Mouse (Mus musculus) stomach, embryonic 16.5 days (tissue): ENCODE measurements around the gene Dmbx1. TPM values are rescaled to one million over a fixed set of nuclear protein-coding genes. Genes with fewer than 3 reads are reported as not detected.

Source experiments
- ATAC-seq: fragments of 200-750 bp; cut with Nextera tagmentation; 2 replicates; pipeline ENCODE4 v1.8.0; 2017; ENCODE audit warnings: moderate number of reproducible peaks, moderate TSS enrichment; ENCODE audit not compliant: insufficient read depth, low FRiP score
- H3K27ac ChIP-seq: fragments of 300-500 bp; sonication (generic); 2 replicates; pipeline ENCODE4 v1.5.1; 2014; ENCODE audit warnings: low read length
- H3K27me3 ChIP-seq: fragments of 300-500 bp; sonication (generic); 2 replicates; pipeline ENCODE4 v1.6.1; 2014; ENCODE audit warnings: low read length, control low read depth, mixed read lengths; ENCODE audit not compliant: control insufficient read depth, insufficient read depth
- H3K36me3 ChIP-seq: fragments of 300-500 bp; sonication (generic); 2 replicates; pipeline ENCODE4 v1.6.1; 2014; ENCODE audit warnings: low read length; ENCODE audit not compliant: control insufficient read depth, insufficient read depth
- H3K4me1 ChIP-seq: fragments of 300-500 bp; sonication (generic); 2 replicates; pipeline ENCODE4 v1.6.1; 2014; ENCODE audit warnings: low read length, control low read depth, mixed read lengths; ENCODE audit not compliant: control insufficient read depth, insufficient read depth
- H3K4me2 ChIP-seq: fragments of 300-500 bp; sonication (generic); 2 replicates; pipeline ENCODE4 v1.6.1; 2014; ENCODE audit warnings: low read depth, low read length, mixed read lengths
- H3K4me3 ChIP-seq: fragments of 300-500 bp; sonication (generic); replicated peaks from 2 replicates; pipeline ENCODE4 v1.5.1; 2014; ENCODE audit warnings: mild to moderate bottlenecking, low read length
- H3K9ac ChIP-seq: fragments of 300-500 bp; sonication (generic); 2 replicates; pipeline ENCODE4 v1.6.1; 2014; ENCODE audit warnings: low read length
- H3K9me3 ChIP-seq: fragments of 300-500 bp; sonication (generic); replicated peaks from 2 replicates; pipeline ENCODE4 v1.6.1; 2016; ENCODE audit warnings: low read length, control low read depth; ENCODE audit not compliant: control insufficient read depth
- WGBS: fragments of 180-500 bp; shearing (Covaris S2); extraction: QIAGEN DNeasy Blood & Tissue Kit; methylation state at CpG from one replicate; pipeline ENCODE4 v1.1.7; 2014; 5-methylcytosine and 5-hydroxymethylcytosine counted together
- polyA plus RNA-seq: library from polyadenylated mRNA; unstranded; fragments of >200 nt; fragmentation: Nextera tagmentation; extraction: Ambion mirVana; gene quantifications from 2 replicates; pipeline ENCODE4 v1.2.1, GENCODE M21; 2015

Dmbx1 gene
- polyA plus RNA-seq, 1 experiment from 2014 or later, result not detected

DNA sequence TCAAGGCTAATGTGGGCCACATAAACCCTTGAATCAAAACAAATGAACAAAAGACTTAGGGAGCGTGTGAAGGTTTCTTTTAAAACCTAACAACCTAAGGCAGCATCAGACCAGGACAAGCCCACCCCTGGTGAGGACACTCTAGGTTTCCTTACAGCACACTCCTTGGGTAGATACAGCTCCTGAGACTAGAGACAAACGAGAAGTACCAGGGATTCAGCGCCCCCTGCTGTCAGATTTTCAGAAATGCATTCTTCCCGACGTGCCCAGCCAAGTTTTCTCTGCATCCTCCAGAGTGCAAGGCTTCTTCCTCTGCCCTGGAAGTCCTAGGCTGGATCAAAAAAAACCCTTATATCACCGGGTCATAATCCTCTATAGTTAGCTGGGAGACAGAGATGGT is 13.0 kb upstream of the Dmbx1 start:
- no peak for ATAC-seq
- no peak overlapping the region for H3K9ac ChIP-seq
- H3K36me3 ChIP-seq, result no peaks in the 10 kb centered on the region
- H3K27ac ChIP-seq, result no peak overlapping the region
- WGBS, result 16% methylated on average over 6 of the region's 6 CpGs
- H3K27me3 ChIP-seq, result peaks cover 63% of the 10 kb centered on the region
- no peaks in the 10 kb centered on the region for H3K4me1 ChIP-seq
- no peaks in the 10 kb centered on the region for H3K9me3 ChIP-seq
- H3K4me2 ChIP-seq, result no peak overlapping the region
- no peak overlapping the region for H3K4me3 ChIP-seq

DNA sequence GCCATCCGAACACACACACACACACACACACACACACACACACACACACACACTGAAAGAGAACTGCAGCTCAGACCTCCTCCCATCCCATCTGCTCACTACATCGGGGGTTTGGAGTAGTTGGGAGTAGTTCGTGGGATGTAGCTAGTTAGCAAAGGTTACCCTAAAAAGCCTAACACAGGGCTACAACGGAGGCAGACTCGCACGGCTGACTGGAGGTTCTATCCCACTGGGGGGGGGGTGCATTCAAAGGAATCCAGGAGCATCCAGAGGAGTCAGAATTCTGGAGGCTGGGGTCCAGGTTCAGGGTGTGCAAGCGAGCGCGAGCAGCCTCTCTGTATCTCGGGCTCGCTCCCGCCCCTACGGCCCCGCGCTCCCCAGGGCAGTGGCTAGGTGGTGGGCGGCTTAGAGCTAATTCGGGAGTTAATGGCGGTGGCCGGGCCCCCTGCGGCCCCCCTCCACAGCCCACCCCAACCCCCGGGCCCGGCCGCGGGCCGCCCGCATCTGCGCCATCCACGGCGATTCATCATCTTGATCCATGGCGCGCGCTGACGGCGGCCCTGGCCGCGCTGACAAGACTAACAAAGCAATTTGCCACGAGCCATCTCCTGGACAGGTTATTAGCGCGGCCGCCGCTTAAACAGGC is 4.1 kb upstream of the Dmbx1 start:
- Histone ChIP-seq H3K27me3 (peaks cover 85% of the 10 kb centered on the region), H3K9me3 (no peaks in the 10 kb centered on the region), H3K4me3 (no peak overlapping the region), H3K9ac (no peak overlapping the region), H3K27ac (no peak overlapping the region), H3K4me1 (peaks cover 7% of the 10 kb centered on the region; the same call in 1 of the 2 replicates), H3K4me2 (no peak overlapping the region), H3K36me3 (no peaks in the 10 kb centered on the region)
- no peak for ATAC-seq
- 1% methylated on average over 41 of the region's 41 CpGs for WGBS

DNA sequence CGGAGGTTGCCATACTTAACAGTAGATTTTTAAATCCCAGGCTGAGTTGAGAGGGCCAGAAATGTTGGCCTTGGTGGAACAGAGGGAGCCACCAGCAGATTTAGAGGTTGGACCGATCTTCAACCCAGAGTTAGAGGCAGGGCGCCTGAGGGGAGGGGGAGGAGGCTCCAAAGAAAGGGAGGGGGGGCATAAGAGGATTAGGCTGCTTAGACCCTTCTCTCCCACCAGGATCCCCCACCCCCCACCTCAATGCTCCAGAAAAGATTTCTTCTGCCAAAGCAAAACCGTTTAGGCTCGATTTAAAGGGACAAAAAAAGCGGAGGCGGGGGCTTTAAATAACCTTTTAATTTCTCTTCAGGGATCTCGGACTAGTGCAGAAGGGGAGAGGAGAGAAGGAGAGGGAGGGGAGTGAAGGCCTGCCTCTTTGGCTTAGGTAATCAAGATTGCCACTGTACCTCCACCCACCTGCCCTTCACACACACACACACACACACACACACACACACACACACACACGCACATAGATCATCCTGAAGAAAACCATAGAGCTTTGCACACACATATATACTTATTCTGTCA is 1.6 kb upstream of the Dmbx1 start:
- Histone ChIP-seq H3K4me3 (no peak overlapping the region), H3K36me3 (no peaks in the 10 kb centered on the region), H3K9me3 (no peaks in the 10 kb centered on the region), H3K27me3 (peaks cover 98% of the 10 kb centered on the region), H3K27ac (no peak overlapping the region), H3K4me2 (no peak overlapping the region), H3K9ac (no peak overlapping the region), H3K4me1 (peaks cover 11% of the 10 kb centered on the region; the same call in 1 of the 2 replicates)
- 8% methylated on average over 9 of the region's 9 CpGs for WGBS
- no peak for ATAC-seq

DNA sequence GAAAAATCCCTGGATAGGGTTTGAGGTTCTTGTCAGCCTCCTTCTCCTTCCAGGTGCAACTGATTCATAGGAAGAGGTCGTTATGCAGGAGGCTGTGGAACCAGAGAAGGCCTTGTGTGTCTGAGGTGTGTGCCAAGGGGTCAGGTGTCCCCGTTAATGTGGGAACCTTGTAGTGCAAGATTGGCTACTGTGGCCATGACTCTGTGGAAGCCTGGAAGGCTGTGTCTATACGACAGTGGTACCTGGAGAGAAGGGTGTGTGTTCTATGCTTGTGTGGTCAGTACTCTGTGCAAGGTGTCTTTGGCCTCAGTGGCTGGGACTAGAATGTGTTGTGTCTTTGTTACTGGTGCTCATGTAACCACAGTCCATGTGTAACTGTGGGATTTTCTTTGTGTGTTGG is 955 bp upstream of the Dmbx1 start:
- H3K36me3 ChIP-seq, result no peaks in the 10 kb centered on the region
- H3K27me3 ChIP-seq, result peaks cover 98% of the 10 kb centered on the region
- H3K4me1 ChIP-seq, result peaks cover 11% of the 10 kb centered on the region; the same call in 1 of the 2 replicates
- H3K4me2 ChIP-seq, result no peak overlapping the region
- no peaks in the 10 kb centered on the region for H3K9me3 ChIP-seq
- ATAC-seq, result no peak
- 7% methylated on average over 3 of the region's 3 CpGs for WGBS
- no peak overlapping the region for H3K4me3 ChIP-seq
- no peak overlapping the region for H3K27ac ChIP-seq
- H3K9ac ChIP-seq, result no peak overlapping the region

DNA sequence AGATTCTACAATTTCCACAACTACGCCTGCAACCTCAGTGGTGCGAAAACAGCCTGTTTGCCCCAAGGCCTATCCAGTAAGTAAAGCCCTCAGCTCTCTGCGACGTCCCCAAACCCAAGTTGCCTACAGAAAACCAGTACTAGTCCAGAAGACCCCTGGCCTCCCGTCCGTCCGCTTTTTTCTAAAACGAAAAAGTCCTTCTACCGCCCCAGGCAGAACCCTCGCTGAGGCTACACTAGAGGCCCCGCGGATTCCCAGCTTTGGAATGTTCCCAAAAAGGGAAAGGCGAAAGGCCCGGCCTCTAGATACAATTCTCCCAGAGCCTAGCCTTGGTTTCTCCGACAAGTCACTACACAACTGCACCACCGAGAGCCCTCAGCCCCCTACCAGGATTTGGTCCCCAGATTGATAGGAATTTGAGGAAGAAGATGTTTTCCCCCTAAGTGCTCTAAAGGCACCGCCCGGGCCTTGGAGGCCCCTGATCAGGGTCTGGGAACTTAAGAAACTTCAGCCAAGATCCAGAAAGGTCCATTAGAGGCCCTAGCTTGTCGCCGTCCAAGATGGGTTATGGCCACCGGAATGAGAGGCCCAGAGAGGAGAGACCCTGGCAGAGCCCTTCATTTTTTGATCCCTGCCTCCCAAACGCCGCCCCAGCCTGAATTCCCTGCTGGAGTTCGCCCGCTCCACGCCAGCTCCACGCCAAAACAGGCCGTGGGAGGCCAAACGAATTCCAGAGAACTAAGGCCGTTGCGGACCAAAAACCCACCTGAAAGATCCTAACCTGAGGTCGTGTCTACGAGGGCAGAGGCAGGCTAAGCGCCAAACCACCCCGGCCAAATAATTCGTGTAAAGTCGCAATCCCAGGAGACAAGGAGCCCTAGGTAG is 1.2 kb downstream of the Dmbx1 start:
- H3K36me3 ChIP-seq, result no peaks in the 10 kb centered on the region
- WGBS, result 3% methylated on average over 37 of the region's 37 CpGs
- peaks cover 11% of the 10 kb centered on the region; the same call in 1 of the 2 replicates for H3K4me1 ChIP-seq
- no peak overlapping the region for H3K4me3 ChIP-seq
- H3K9ac ChIP-seq, result no peak overlapping the region
- no peak for ATAC-seq
- H3K4me2 ChIP-seq, result no peak overlapping the region
- H3K27ac ChIP-seq, result no peak overlapping the region
- peaks cover 98% of the 10 kb centered on the region for H3K27me3 ChIP-seq
- H3K9me3 ChIP-seq, result no peaks in the 10 kb centered on the region

DNA sequence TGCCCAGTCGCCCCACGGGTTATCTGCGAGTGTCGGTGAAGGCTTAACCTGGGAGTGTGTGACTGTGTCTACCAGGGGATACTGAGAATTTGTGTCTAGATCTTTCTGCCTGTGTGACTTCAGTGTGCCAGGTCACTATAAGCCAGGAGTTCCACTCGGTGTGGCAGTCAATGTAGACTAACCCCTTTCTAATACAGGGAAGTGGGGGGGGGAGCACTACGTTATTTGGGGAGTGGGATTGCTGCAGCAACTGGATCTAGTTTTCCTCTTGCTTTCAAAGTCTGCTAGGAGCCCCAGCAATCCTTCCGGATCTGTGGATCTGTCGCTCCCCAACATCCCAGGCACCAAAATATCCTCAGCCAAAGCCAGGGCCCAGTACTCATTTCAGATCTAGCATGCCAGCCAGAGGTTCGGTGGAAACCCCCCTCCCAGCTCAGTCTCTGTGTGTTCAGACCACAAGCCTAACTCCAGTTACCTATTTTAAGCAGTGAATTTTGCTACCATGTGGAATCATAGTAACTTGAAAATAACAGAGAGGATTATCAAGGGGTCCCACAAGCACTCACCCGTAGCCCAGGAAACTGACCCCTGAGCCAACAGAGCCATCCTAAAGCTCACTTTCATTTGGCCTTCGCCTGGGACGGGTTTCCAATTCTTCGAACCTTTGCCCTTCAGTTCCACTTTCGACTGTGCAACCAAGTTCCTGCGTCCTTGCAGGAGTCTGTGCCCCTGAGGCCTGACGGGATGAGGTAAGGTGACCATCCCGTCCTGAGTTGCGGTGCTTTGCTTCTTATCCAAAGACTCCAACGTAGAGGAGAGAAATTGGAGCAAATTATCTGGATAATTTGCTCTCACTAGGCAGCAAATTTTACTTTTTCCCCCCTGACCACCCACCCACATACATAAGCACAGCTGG is 2.4 kb downstream of the Dmbx1 start:
- Histone ChIP-seq H3K4me3 (no peak overlapping the region), H3K36me3 (no peaks in the 10 kb centered on the region), H3K4me2 (no peak overlapping the region), H3K4me1 (peaks cover 11% of the 10 kb centered on the region; the same call in 1 of the 2 replicates), H3K9me3 (no peaks in the 10 kb centered on the region), H3K27ac (no peak overlapping the region), H3K9ac (no peak overlapping the region), H3K27me3 (peaks cover 98% of the 10 kb centered on the region)
- 8% methylated on average over 19 of the region's 19 CpGs for WGBS
- no peak for ATAC-seq

DNA sequence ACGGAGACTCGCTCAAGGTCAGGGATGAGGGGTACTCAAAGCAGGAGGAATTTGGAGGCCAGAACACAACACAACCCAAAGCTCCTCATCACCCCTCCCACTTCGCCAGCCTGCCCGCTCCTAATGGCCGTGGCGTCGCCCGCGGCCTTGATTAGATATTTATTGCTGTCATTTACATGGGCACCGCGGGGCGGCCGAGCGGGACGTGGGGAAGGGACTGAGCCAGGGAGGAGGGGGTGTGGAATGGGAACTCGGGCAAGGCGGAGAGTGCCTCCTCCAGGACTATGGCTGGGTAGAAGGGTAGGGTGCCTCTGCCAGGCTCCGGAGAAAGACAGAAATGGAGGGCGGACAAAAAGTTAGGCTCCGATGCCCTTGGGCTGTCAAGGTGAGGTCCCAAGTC is 3.1 kb downstream of the Dmbx1 start:
- peaks cover 11% of the 10 kb centered on the region; the same call in 1 of the 2 replicates for H3K4me1 ChIP-seq
- no peak overlapping the region for H3K9ac ChIP-seq
- WGBS, result 2% methylated on average over 20 of the region's 20 CpGs
- ATAC-seq, result no peak
- H3K27me3 ChIP-seq, result peaks cover 98% of the 10 kb centered on the region
- no peaks in the 10 kb centered on the region for H3K9me3 ChIP-seq
- no peaks in the 10 kb centered on the region for H3K36me3 ChIP-seq
- no peak overlapping the region for H3K27ac ChIP-seq
- no peak overlapping the region for H3K4me2 ChIP-seq
- no peak overlapping the region for H3K4me3 ChIP-seq

DNA sequence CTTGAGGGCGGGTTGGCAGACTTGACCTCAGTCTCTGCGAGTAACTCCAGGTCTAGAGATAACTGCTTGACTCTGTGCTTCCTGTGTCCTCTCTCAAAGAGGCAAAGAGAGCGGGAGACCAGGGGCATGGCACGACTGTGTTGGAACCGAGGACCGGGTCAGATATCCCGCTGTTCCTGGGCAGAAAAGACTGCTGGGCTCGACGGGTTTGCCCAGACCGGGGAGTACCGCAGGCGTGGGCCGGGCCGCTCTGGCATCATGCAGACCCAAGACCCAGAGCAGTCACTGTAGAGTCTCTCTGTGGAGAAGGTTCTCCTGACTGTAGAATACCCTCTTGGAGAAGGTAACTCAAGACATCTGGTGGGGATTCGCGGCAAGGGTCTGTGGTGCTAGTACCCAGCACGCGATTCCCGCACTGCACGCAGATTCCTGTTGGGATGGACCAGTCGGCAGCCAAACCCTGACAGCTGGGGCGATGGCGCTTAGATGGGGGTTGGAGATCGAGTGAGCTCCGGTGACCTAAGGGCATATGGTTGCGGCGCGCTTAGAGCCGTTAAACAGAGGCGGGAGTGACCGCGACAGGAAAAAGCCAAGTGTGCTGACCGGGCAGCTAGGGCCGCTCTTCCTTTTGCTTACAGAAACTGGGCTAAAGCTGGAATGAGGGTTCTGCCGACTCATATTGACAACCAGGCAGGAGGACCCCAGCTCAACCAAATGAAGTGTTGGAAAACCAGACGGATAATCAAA is 3.7 kb downstream of the Dmbx1 start:
- H3K4me2 ChIP-seq, result no peak overlapping the region
- no peak; the same call in 1 of the 2 replicates for ATAC-seq
- no peaks in the 10 kb centered on the region for H3K36me3 ChIP-seq
- peaks cover 11% of the 10 kb centered on the region; the same call in 1 of the 2 replicates for H3K4me1 ChIP-seq
- H3K27me3 ChIP-seq, result peaks cover 96% of the 10 kb centered on the region
- no peaks in the 10 kb centered on the region for H3K9me3 ChIP-seq
- no peak overlapping the region for H3K9ac ChIP-seq
- H3K27ac ChIP-seq, result no peak overlapping the region
- no peak overlapping the region for H3K4me3 ChIP-seq
- under 1% methylated on average over 36 of the region's 36 CpGs for WGBS
